Mouse (Mus musculus) adrenal gland, postnatal 25 days (tissue): ENCODE data around the gene Mst1. TPM values are rescaled to one million over a fixed set of nuclear protein-coding genes. Genes with fewer than 3 reads are reported as not detected.
A peak's percentile ranks its signal among the peaks of the same experiment; 100 is the strongest.

Source experiments
- DNase-seq: peaks from one replicate; pipeline ENCODE4 v3.0.0; 2021; ENCODE audit warnings: mixed read lengths
- total RNA-seq: library from RNA; stranded (reverse); gene quantifications from 2 replicates; pipeline ENCODE4 v1.2.3, GENCODE M21; 2021

The Mst1 gene
- total RNA-seq, 1 experiment from 2014 or later = 0.39 TPM

GRCm38 (mm10) chr9:108095949-108096712, 15.9 kb downstream of the Mst1 start:
- DNase-seq = no peak

- no peak for DNase-seq
Observed at GRCm38 (mm10) chr9:108099619-108100018, 19.4 kb downstream of the Mst1 start.

DNA sequence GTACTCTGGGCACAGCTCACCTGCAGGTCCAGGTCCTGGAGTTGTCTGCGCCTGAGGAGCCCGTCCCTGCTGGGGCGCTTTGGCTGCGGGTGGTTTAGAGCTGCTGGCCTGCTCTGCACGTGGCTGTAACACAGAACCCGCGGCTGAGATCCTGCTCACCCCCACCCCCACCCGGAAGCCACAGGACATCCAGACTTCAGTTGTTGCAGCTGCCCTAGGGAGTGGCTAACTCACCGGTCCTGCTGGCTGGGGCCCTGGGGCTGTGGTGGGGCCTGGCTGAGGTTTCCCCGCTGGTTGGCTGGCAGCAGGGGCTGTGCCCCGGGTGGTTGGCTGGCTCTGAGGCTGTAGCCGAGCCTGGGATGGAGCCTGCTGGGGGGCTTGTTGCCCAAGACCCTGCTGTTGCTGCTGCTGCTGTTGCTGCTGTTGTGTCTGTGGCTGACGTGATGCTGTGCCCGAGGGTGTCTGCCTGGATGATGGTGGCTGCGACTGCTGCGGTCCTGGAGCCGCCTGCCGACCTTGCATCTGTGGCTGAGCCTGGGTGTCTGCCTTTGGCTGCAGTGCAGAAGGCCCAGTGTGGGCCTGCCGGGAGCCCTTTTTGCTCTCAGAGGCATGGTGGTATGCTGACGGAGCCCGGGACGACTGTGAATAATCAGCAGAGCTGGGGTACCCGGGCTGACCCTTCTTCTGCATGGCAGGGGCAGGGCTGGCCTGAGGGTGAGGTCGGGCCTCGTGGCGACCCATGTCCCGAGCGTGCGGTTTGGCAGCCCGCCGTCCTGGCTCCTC, 24.7 kb downstream of the Mst1 start:
- DNase-seq = no peak

DNA sequence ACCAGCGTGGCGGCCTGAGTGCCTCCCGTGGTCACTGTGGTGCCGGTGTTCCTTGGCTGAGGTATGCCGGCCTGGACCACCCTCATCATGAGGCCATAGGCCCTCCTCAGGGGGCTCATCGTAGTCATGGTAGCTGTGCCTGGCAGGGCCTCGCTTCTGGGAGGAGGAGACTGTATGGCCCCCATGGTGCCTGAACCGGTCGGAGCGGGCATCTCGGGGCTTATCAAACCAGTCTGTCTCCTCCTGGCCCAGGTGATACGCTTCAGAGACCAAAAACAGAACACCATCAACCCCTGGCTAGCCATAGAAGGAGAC, 25.3 kb downstream of the Mst1 start:
- DNase-seq = no peak

DNA sequence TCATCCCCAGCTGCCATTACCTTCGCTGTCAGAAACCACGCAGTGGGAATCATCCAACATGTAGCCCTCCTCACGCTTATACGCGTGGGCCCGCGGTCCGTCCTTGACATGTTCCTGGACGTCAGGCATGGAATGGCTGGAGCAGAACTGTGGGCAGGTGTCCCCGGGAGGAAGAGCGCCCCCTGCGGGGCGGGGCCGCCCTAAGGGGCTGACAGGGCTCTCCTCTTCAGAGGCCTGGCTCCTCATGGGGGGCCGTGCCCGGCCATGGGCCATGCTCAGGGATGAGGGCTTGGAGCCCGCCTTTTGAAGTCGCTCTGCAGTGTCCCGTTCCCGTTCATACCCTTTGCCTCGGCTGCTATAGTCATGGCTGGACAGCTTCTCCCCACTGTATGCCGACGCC, 25.9 kb downstream of the Mst1 start:
- no peak for DNase-seq

DNA sequence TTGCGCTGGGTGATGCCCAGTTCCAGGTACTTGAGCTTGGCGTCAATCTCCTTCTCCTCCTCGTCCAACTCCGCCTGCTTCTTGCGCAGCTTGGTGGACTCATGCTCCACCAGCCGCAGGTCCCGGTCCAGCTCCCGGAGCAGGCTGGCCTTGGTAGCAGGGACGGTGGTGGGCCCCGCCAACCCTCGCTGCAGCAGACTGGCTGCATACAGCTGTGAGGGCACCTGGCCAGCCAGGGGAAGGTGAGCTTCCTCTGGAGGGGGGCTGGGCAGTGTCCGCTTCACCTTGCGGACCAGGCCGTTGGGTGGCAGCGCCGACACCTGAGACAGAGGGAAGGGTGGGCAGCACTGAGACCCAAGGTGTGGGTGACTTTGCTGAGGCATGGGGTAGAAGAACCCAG, 27.6 kb downstream of the Mst1 start:
- no peak for DNase-seq

DNA sequence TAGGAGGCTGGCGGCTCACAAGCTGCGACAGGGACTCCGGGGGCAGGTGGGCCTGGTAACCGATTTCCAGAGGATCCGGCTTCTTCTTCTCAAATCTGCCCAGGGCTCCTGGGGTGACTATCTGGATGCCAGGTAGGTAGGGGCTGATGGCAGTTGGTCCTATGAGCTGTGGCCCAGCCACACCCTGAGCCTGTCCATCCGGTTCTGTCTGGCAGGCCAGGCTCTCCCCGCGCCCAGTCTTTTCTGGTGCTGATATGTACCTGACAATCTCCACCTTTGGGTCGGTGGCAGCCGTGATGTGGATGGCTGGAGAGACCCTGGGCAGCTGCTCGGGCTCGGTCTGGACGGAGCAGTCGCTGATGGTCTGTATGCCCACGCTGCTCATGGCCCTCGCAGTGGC, 29.9 kb downstream of the Mst1 start:
- no peak for DNase-seq

DNA sequence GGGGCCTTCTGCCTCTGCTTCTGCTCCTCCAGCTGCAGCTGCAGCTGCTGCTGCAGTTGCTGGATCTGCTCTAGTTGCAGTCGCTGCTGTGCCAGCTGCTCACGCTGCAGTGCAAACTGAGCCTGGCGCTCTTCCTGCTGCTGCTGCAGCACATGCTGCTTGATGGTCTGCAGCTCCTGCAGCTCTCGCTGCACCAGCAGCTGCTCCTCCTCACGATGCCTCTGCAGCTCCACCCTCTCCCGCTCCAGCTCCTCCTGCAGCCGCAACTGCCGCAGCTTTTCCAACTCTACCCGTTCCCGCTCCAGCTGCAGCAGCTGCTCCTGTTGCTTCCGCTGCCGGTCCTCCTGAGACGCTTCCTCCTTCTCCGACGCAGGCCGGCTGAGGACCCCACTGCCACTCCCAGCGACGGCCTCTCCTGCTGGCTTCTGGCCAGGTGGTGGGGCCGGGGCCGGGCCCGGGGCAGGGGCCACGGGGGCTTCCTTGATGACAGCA, 30.9 kb downstream of the Mst1 start:
- no peak for DNase-seq

- no peak for DNase-seq
Observed at GRCm38 (mm10) chr9:108111593-108112121, 31.4 kb downstream of the Mst1 start.

GRCm38 (mm10) chr9:108112719-108113340, 32.6 kb downstream of the Mst1 start:
- DNase-seq = no peak

DNA sequence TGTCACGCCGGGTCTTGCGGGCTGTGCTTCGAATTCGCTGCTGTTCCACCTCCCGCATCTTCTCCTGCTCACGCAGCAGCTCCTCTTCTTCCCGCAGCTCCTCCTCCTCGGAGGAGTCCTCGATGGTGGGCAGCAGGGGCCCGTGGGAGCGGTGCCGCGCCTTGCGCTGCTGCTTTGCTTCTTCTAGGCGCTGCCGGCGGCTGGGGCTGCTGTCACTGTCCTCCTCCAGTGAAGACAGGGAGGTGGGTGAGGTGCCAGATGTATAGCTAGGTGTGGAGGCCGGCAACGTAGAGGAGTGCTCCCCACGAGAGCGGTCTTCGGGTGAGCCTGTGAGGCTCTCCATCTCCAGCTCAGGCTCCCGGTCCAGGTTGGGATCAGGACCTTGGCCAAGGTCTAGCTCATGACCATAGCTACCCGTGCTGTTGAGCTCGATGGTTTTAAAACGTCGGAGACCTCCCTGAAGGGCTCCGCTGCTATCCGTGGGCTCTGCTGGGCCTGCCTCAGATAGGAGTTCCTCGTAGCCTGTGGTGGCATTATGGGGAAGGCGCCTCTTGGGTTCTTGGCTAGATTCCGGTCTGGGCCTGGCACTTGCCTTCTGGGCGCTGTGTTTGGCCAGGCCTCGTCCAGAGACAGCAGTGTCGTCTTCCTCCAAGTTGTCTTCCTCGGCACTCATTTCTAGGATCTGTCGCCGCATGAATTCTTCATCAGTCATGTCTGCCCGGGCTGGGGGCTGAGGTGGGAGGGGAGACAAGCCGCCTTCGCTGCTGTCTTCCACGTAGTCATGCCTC, 35.2 kb downstream of the Mst1 start:
- no peak for DNase-seq

DNA sequence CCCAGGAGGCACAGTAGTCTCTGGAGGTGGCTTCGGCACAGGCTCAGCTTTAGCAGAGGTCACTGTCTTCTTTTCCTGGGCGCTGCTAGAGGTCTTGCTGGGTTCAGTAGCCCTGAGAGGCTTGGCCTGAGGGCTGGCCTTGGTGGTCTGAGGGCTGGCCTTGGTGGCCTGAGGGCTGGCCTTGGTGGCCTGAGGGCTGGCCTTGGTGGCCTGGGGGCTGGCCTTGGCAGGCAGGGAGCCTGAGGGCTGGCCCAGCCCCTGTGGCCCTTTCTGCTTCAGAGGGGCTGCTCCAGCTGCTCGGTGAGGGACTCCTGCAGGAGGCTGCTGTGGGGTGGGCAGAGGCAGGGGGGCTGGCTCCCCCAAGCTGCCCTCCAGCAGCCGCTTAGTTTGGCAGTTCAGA, 36.9 kb downstream of the Mst1 start:
- DNase-seq = peak; percentile 77

DNA sequence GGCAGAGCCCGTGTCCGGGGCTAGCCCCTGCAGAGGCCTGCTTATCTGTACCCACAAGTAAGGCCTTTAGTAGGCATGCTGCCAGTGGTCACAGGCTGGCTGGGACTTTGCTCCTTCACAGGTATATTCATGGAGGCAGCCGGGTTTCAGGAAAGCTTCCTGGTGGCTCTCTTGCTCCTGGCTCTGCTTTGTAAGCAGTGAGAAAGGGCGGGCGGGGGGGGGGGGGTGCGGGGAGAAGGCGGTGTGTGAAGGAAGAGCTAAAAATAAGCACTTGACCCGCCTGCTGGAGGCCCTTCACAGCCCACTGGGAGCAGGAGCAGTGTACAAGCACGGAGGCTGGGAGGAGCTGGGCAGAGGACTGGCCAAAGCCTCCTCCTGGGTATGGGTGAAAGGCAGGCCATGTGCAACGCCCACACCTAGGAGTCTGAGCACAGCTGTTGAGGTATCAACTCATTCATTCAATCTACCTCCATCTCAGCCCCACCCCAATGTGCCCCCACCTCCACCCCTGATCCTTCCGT, 39.7 kb downstream of the Mst1 start:
- no peak for DNase-seq

GRCm38 (mm10) chr9:108120671-108121070, 40.4 kb downstream of the Mst1 start:
- no peak for DNase-seq

DNA sequence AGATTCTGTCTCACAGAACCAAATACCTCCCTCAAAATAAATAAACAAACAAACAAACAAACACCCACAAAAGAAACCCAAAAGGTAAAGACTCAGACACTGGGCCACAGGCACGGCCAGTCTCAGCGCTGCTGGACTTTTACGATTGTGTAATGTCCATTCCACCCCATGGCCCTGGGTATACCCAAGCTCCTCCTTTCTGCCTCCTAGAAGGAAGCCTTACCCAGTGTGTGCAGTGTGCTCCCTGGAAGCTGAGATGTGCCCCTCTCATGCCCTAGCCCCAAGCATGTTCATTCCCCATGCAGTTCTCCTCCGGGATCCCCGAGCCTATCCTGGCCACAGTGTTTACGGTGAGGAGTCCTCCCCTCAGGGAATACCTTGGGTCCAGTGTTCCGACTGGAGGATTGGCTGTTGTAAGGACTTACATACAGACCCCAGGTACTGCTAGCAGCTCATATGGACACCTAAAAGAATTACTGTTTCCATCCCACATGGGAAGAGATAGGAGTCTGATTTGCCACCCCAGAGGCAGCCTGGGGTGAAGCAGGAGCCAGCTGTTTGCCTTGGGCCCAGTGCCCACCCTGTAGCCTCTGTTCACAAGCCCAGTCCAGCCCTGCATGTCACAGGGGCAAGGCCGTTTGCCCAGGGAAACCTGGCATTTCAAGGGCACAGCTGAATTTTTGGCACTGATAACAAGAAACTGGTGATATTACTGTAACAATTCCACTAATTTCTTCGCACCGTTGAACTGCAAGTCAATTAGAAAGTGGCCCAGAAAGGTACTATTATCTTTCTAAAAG, 41.1 kb downstream of the Mst1 start:
- DNase-seq = peak; percentile 78

DNA sequence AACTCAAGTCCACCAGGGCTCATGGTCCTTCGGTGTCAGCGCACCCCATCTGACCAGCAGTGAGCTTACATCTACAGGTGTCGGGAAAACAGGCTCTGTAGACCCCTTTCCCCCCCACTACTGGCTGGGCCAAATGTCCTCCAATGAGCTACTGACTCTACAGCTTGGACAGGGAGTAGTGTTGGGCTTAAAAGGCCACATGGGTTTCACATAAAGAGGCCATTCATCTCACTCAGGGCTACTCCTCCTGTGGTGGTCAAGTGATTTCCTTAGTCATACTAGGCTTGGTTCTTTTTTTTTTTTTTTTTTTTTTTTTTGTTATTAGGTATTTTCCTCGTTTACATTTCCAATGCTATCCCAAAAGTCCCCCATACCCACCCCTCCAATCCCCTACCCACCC, 43.7 kb downstream of the Mst1 start:
- no peak for DNase-seq

DNA sequence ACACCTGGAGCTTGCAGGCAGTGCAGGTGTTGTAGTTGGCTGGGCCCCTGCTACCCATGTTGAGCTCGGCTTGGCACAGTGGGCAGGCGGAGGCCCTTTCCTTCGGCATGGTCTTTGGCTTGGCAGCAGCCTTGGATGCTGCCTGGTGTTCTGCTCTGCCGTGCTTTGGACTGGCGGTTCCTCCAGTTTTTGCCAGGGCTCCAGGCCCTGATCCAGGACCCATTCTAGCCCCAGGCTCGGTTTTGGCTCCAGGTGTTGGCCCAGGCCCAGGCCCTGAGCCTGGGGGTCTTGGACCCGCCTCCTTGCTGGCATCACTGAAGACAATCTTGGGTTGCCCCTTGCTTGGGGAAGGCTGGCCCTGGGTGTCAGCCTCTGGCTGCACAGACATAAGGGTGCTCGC, 45.5 kb downstream of the Mst1 start:
- DNase-seq = no peak

- DNase-seq = no peak
Observed at GRCm38 (mm10) chr9:108126436-108127180, 46.4 kb downstream of the Mst1 start.

DNA sequence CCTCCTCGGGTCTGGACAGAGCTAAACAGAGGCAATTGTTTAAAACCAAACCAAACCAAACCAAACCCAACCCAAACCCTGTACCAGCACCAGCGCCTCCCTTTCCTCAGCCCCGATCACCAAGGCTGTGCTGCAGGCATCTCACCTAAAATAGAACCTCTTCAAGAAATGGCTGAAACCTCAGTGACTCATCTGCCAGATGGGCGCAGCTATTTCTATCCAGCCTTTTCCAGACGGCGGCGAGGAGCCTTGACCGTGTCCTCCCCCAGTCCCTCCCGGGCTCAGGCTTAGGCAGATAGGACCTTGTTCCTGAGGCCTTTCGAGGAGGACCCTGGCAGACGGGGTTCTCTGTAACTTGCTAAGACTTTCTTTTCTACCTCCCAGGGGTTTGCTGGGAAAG, 48.0 kb downstream of the Mst1 start:
- DNase-seq = no peak
